Mouse (Mus musculus) embryonic facial prominence, embryonic 13.5 days (tissue): Measurements from ENCODE around the gene Dapk1. TPM values are rescaled to one million over a fixed set of nuclear protein-coding genes. Genes with fewer than 3 reads are reported as not detected.

ENCODE experiments used
- ATAC-seq: fragments of 200-750 bp; cut with Nextera tagmentation; 2 replicates; pipeline ENCODE4 v1.8.0; 2017; ENCODE audit warnings: low read depth; ENCODE audit not compliant: insufficient number of reproducible peaks, insufficient read depth, low FRiP score, low TSS enrichment
- H3K27ac ChIP-seq: fragments of 300-500 bp; sonication (generic); 2 replicates; pipeline ENCODE4 v1.5.1; 2015; ENCODE audit warnings: moderate library complexity, mild to moderate bottlenecking, inconsistent platforms
- H3K27me3 ChIP-seq: fragments of 300-500 bp; sonication (generic); 2 replicates; pipeline ENCODE4 v1.6.1; 2015; ENCODE audit warnings: mild to moderate bottlenecking, inconsistent platforms
- H3K36me3 ChIP-seq: fragments of 300-500 bp; sonication (generic); 2 replicates; pipeline ENCODE4 v1.6.1; 2015; ENCODE audit warnings: mild to moderate bottlenecking, inconsistent platforms
- H3K4me1 ChIP-seq: fragments of 300-500 bp; sonication (generic); 2 replicates; pipeline ENCODE4 v1.6.1; 2015; ENCODE audit warnings: inconsistent platforms
- H3K4me2 ChIP-seq: fragments of 300-500 bp; sonication (generic); 2 replicates; pipeline ENCODE4 v1.6.1; 2015; ENCODE audit warnings: moderate library complexity, mild to moderate bottlenecking, inconsistent platforms
- H3K4me3 ChIP-seq: fragments of 300-500 bp; sonication (generic); 2 replicates; pipeline ENCODE4 v1.5.1; 2015; ENCODE audit warnings: mild to moderate bottlenecking, inconsistent platforms
- H3K9ac ChIP-seq: fragments of 300-500 bp; sonication (generic); 2 replicates; pipeline ENCODE4 v1.6.1; 2015; ENCODE audit warnings: mild to moderate bottlenecking, inconsistent platforms
- H3K9me3 ChIP-seq: fragments of 300-500 bp; sonication (generic); 2 replicates; pipeline ENCODE4 v1.6.1; 2016; ENCODE audit warnings: inconsistent platforms
- WGBS: fragments of 180-500 bp; shearing (Covaris S2); methylation state at CpG from one replicate; pipeline ENCODE4 v1.1.7; 2015; ENCODE audit warnings: mixed read lengths; 5-methylcytosine and 5-hydroxymethylcytosine counted together
- polyA plus RNA-seq: library from polyadenylated mRNA; unstranded; fragments of >200 nt; fragmentation: Nextera tagmentation; extraction: Ambion mirVana; gene quantifications from 2 replicates; pipeline ENCODE4 v1.2.1, GENCODE M21; 2015

The Dapk1 gene
- polyA plus RNA-seq: 19.2 and 22.6 TPM in 2 replicates

DNA sequence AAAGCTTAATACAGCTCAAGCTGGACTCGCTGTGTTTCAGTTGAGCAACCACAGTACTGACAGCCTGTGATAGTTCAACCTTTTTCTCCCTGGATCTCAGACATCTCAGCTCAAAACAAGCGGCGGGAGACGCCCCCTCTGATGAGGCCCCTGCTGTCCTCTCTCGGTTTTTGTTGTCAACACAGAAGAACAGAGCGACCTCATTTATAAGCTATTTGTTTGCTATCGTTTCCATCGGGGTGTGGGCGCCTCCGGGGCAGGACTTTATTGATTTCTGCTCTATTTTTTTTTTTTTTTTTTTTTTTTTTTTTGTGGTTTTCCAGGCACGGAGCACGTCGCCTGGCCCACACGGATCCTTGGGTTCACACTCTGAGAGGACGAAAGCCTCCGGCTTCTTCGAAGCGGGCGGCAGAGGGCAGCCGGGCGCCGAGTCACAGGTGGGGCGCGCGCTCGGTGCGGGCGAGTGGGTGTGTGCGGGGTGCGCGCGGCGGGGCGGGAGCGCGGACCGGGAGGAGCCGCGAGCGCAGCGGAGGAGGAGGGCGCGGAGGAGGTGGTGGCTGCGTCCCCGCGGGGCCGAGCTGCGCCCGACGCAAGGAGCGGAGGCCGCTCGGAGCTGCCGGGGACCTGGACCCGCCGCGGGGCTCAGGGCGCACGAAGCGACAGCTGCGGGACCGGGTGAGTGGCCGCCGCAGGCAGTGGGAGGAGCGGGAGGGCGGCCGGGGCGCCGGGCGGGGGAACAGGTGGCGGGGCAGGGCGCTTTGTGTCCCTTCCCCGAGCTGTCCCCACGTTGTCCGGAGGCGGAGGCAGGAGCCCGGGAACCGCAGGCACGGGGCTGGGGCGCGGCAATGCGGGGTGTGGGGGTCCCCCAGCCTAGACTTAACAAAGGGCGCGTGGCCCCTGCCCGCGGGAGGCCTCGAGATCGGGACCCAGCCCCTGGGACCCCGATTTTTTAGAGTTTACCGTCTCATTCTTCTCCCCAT, at the start of gene Dapk1:
Gene Dapk1, plus strand, starts transcription at position 512 of the 980 bp plus-strand sequence.
- peak; percentile 84 for ATAC-seq
- Histone ChIP-seq H3K9me3 (no peaks in the 10 kb centered on the region), H3K4me1 (peaks cover 17% of the 10 kb centered on the region), H3K4me2 (peak within 1 kb of the TSS; percentile 86), H3K4me3 (peak within 1 kb of the TSS; percentile 79), H3K27me3 (no peaks in the 10 kb centered on the region), H3K36me3 (no peaks in the 10 kb centered on the region), H3K9ac (peak within 1 kb of the TSS; percentile 81), H3K27ac (peak within 1 kb of the TSS; percentile 68)
- under 1% methylated on average over 63 of the region's 90 CpGs for WGBS

GRCm38 (mm10) chr13:60553326-60553725, 48.4 kb upstream of the Dapk1 start:
- Histone ChIP-seq H3K27ac (no peak overlapping the region), H3K36me3 (no peaks in the 10 kb centered on the region), H3K9me3 (no peaks in the 10 kb centered on the region), H3K4me2 (no peak overlapping the region), H3K9ac (no peak overlapping the region), H3K27me3 (no peaks in the 10 kb centered on the region), H3K4me3 (no peak overlapping the region), H3K4me1 (no peaks in the 10 kb centered on the region)
- ATAC-seq: no peak
- 65% methylated on average over 3 of the region's 3 CpGs for WGBS

DNA sequence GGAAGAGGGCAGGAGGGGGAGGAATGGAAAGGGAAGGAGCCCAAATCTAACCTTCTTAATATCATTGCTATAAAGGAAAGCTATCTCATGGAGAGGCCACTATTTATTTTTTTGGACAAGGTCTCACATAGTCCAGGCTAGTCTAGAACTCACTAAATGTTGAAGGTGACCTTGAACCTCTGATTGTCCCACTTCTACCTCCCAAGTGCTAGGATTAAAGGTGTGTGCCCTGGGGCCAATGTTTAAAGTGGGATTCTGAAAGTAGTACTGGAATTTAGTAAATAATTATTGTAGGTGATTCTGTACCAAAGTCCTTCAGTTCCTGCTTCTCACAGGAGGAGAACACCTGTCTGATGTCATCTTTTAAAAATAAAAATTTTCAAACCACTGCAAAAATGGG, 45.3 kb upstream of the Dapk1 start:
- no peaks in the 10 kb centered on the region for H3K9me3 ChIP-seq
- H3K4me1 ChIP-seq: no peaks in the 10 kb centered on the region
- H3K4me3 ChIP-seq: no peak overlapping the region
- no peaks in the 10 kb centered on the region for H3K36me3 ChIP-seq
- no peak overlapping the region for H3K4me2 ChIP-seq
- H3K9ac ChIP-seq: no peak overlapping the region
- no peak overlapping the region for H3K27ac ChIP-seq
- no peak for ATAC-seq
- H3K27me3 ChIP-seq: no peaks in the 10 kb centered on the region

DNA sequence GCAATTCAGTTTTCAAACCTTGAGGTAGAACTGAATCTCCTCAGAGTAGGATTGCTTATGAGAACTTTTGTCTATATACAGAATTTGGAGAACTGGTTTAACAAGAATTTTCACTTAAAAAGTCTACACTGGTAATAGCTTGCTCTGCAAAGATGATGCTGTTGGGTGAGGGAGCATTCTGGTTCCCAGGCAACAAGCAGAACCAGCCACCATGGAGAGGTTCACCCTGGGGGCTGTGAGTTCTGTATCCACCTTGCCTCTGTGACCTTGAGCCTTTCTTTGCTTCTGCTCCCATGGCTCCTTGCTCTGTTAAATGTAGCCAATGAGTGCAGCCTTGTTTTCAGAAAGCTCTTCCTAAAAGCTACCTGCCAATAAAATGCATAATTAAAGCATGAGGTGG, 44.8 kb upstream of the Dapk1 start:
- no peak for ATAC-seq
- H3K4me2 ChIP-seq: no peak overlapping the region
- H3K9me3 ChIP-seq: no peaks in the 10 kb centered on the region
- H3K36me3 ChIP-seq: no peaks in the 10 kb centered on the region
- H3K4me3 ChIP-seq: no peak overlapping the region
- H3K9ac ChIP-seq: no peak overlapping the region
- no peaks in the 10 kb centered on the region for H3K27me3 ChIP-seq
- H3K4me1 ChIP-seq: no peaks in the 10 kb centered on the region
- no peak overlapping the region for H3K27ac ChIP-seq

GRCm38 (mm10) chr13:60564303-60564702, 37.4 kb upstream of the Dapk1 start:
- no peaks in the 10 kb centered on the region for H3K9me3 ChIP-seq
- no peak overlapping the region for H3K4me3 ChIP-seq
- H3K36me3 ChIP-seq: no peaks in the 10 kb centered on the region
- no peak for ATAC-seq
- H3K9ac ChIP-seq: no peak overlapping the region
- H3K4me1 ChIP-seq: peaks cover 9% of the 10 kb centered on the region
- no peaks in the 10 kb centered on the region for H3K27me3 ChIP-seq
- 59% methylated on average over 6 of the region's 6 CpGs for WGBS
- H3K4me2 ChIP-seq: no peak overlapping the region
- H3K27ac ChIP-seq: peak overlapping the region; percentile 28; the same call in 1 of the 2 replicates

DNA sequence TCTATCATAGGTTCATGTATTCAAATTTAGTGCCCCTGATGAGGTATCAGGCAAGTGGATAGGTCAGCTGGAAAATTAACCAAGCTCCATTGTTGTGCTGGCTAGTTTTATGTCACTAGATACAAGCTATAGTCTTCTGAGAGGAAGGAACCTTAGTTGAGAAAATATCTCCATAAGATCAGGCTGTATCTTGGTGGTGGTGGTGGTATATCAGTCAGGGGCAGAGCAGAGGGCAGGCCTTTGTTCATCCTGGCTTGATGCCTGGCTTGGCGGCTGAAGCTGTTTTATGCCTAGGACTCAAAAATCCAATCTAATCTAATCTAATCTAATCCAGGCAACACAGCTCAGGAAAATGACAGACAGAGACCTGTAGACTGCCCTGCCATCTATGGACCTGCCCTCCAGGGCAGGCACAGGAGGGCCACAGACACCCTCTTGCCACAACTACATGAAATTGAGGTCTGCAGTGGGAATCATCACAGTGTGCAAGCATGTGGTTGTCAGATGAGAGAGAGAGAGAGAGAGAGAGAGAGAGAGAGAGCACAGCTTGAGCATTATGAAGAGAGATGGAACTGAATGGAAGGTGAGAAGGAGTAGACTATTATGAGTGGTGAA, 32.7 kb upstream of the Dapk1 start:
- H3K27me3 ChIP-seq: no peaks in the 10 kb centered on the region
- H3K36me3 ChIP-seq: no peaks in the 10 kb centered on the region
- no peak overlapping the region for H3K4me3 ChIP-seq
- no peak overlapping the region for H3K4me2 ChIP-seq
- H3K27ac ChIP-seq: no peak overlapping the region
- WGBS: 96% methylated on average over 1 of the region's 1 CpGs
- peaks cover 11% of the 10 kb centered on the region for H3K4me1 ChIP-seq
- H3K9me3 ChIP-seq: no peaks in the 10 kb centered on the region
- H3K9ac ChIP-seq: no peak overlapping the region
- ATAC-seq: no peak

- no peaks in the 10 kb centered on the region for H3K27me3 ChIP-seq
- no peak for ATAC-seq
- WGBS: 88% methylated on average over 1 of the region's 1 CpGs
- H3K9me3 ChIP-seq: no peaks in the 10 kb centered on the region
- no peak overlapping the region for H3K9ac ChIP-seq
- H3K4me1 ChIP-seq: peaks cover 11% of the 10 kb centered on the region
- H3K4me3 ChIP-seq: no peak overlapping the region
- H3K36me3 ChIP-seq: no peaks in the 10 kb centered on the region
- H3K27ac ChIP-seq: no peak overlapping the region
- no peak overlapping the region for H3K4me2 ChIP-seq
These were observed 32.2 kb upstream of the Dapk1 start for GRCm38 (mm10) chr13:60569549-60569941.

DNA sequence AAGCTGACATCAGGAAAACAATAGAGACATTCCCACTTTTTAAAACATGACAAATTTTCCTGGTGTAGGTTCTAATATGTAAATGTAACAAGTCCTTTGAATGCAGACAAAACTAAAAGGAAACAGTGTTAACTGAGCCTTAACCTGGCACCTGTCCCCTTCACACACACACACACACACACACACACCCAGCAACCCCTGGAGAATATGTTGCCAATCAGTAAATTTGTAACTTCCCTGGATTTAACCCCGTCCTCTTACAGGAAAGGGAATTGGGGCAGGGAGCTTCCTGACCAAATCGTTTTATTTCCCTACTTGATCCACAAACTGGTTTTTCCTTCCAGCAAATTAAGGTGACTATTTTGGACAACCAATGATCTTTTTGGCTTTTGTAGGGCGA, 28.2 kb upstream of the Dapk1 start:
- no peaks in the 10 kb centered on the region for H3K9me3 ChIP-seq
- 35% methylated on average over 3 of the region's 3 CpGs for WGBS
- no peak for ATAC-seq

DNA sequence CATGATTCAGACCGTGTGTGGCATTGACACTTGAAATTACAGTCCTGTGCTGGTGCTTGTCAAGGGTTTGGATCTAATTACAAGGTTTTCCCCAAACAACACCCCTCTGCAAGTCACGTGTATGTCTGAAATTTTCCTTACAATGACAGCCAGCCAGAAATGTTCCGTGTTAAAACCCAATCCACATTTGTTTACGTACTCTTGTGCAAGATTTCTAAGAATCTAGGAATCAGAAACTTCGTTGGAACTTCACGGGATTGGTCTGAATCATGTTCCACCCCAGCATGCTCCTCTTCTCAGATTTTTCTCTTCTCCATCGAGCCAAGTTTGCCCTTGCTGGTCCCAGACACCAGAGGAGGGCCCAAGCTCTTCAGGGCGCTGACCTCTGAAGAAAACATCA, 27.8 kb upstream of the Dapk1 start:
- H3K4me2 ChIP-seq: no peak overlapping the region
- 44% methylated on average over 8 of the region's 8 CpGs for WGBS
- no peak for ATAC-seq

More for the DNA sequence above, 28.2 kb upstream of the Dapk1 start:
- H3K27me3 ChIP-seq: no peaks in the 10 kb centered on the region
- no peak overlapping the region for H3K4me3 ChIP-seq
- no peaks in the 10 kb centered on the region for H3K36me3 ChIP-seq
- peaks cover 10% of the 10 kb centered on the region; the same call in 1 of the 2 replicates for H3K4me1 ChIP-seq
- no peak overlapping the region for H3K27ac ChIP-seq
- no peak overlapping the region for H3K4me2 ChIP-seq
- H3K9ac ChIP-seq: no peak overlapping the region

GRCm38 (mm10) chr13:60578541-60578940, 23.2 kb upstream of the Dapk1 start:
- Histone ChIP-seq H3K9me3 (no peaks in the 10 kb centered on the region), H3K36me3 (no peaks in the 10 kb centered on the region), H3K4me2 (no peak overlapping the region), H3K9ac (no peak overlapping the region), H3K27me3 (no peaks in the 10 kb centered on the region), H3K27ac (no peak overlapping the region), H3K4me1 (peaks cover 9% of the 10 kb centered on the region; the same call in 1 of the 2 replicates), H3K4me3 (no peak overlapping the region)
- 77% methylated on average over 3 of the region's 3 CpGs for WGBS
- no peak for ATAC-seq

More for the DNA sequence above, 27.8 kb upstream of the Dapk1 start:
- H3K9ac ChIP-seq: no peak overlapping the region
- peaks cover 10% of the 10 kb centered on the region; the same call in 1 of the 2 replicates for H3K4me1 ChIP-seq
- no peak overlapping the region for H3K27ac ChIP-seq
- no peaks in the 10 kb centered on the region for H3K9me3 ChIP-seq
- no peaks in the 10 kb centered on the region for H3K36me3 ChIP-seq
- no peaks in the 10 kb centered on the region for H3K27me3 ChIP-seq
- H3K4me3 ChIP-seq: no peak overlapping the region

GRCm38 (mm10) chr13:60594866-60595265, 6.9 kb upstream of the Dapk1 start:
- ATAC-seq: no peak
- Histone ChIP-seq H3K9me3 (no peaks in the 10 kb centered on the region), H3K4me3 (no peak overlapping the region), H3K27me3 (no peaks in the 10 kb centered on the region), H3K36me3 (no peaks in the 10 kb centered on the region), H3K9ac (no peak overlapping the region), H3K4me1 (0 out of 2 replicates have a peak, but pooled peaks cover 4% of the 10 kb centered on the region), H3K27ac (no peak overlapping the region), H3K4me2 (no peak overlapping the region)
- 63% methylated on average over 3 of the region's 3 CpGs for WGBS

GRCm38 (mm10) chr13:60595519-60595918, 6.2 kb upstream of the Dapk1 start:
- no peaks in the 10 kb centered on the region for H3K36me3 ChIP-seq
- 94% methylated on average over 6 of the region's 6 CpGs for WGBS
- 0 out of 2 replicates have a peak, but pooled peaks cover 4% of the 10 kb centered on the region for H3K4me1 ChIP-seq
- no peak overlapping the region for H3K4me3 ChIP-seq
- ATAC-seq: no peak
- H3K27ac ChIP-seq: no peak overlapping the region
- H3K4me2 ChIP-seq: no peak overlapping the region
- H3K9me3 ChIP-seq: no peaks in the 10 kb centered on the region
- no peaks in the 10 kb centered on the region for H3K27me3 ChIP-seq
- H3K9ac ChIP-seq: no peak overlapping the region
